Mouse (Mus musculus): ENCODE measurements around the gene Hoxc5. TPM values are rescaled to one million over a fixed set of nuclear protein-coding genes. Genes with fewer than 3 reads are reported as not detected.
A peak's percentile ranks its signal among the peaks of the same experiment; 100 is the strongest.

Gene Hoxc5
- total and polyA plus RNA-seq, 2 experiments from 2014 or later, result 0.88 TPM; not detected in 1

GRCm38 (mm10) chr15:103009265-103010111 lies 42.2 kb downstream of the Hoxc5 start:
- H3K27ac ChIP-seq (ENCODE audit: low read depth, low read length), result no peak overlapping the region
- H3K27me3 ChIP-seq (ENCODE audit: insufficient read depth, low read length), result peaks cover 96% of the 10 kb centered on the region
- H3K9ac ChIP-seq (replicated peaks; ENCODE audit: low read length, poor library complexity, severe bottlenecking), result no peak overlapping the region
- no peak for ATAC-seq (ENCODE audit: low FRiP score)
- no peak overlapping the region for H3K4me2 ChIP-seq (ENCODE audit: low read depth, low read length, poor library complexity, severe bottlenecking)
- TF ChIP-seq CTCF (IDR thresholded peaks at IDR 0.05), result no peak
- H3K4me3 ChIP-seq (ENCODE audit: low read depth, low read length), result no peak overlapping the region
- no peaks in the 10 kb centered on the region for H3K36me3 ChIP-seq (ENCODE audit: insufficient read depth, low read length)
- 1% methylated on average over 27 of the region's 27 CpGs for WGBS
- no peaks in the 10 kb centered on the region for H3K4me1 ChIP-seq (ENCODE audit: insufficient read depth, low read length)
- no peaks in the 10 kb centered on the region for H3K9me3 ChIP-seq (ENCODE audit: low read length)
- no peak for DNase-seq (ENCODE audit: low spot score)

GRCm38 (mm10) chr15:103010112-103010846 lies 43.0 kb downstream of the Hoxc5 start:
- TF ChIP-seq CTCF (IDR thresholded peaks at IDR 0.05), result no peak
- no peak for DNase-seq (ENCODE audit: low spot score)
- no peak overlapping the region for H3K9ac ChIP-seq (replicated peaks; ENCODE audit: low read length, poor library complexity, severe bottlenecking)
- ATAC-seq (ENCODE audit: low FRiP score), result no peak
- H3K36me3 ChIP-seq (ENCODE audit: insufficient read depth, low read length), result no peaks in the 10 kb centered on the region
- H3K4me1 ChIP-seq (ENCODE audit: insufficient read depth, low read length), result no peaks in the 10 kb centered on the region
- no peak overlapping the region for H3K4me3 ChIP-seq (ENCODE audit: low read depth, low read length)
- no peak overlapping the region for H3K27ac ChIP-seq (ENCODE audit: low read depth, low read length)
- H3K27me3 ChIP-seq (ENCODE audit: insufficient read depth, low read length), result peaks cover 96% of the 10 kb centered on the region
- 2% methylated on average over 31 of the region's 31 CpGs for WGBS
- H3K9me3 ChIP-seq (ENCODE audit: low read length), result no peaks in the 10 kb centered on the region
- no peak overlapping the region for H3K4me2 ChIP-seq (ENCODE audit: low read depth, low read length, poor library complexity, severe bottlenecking)

GRCm38 (mm10) chr15:103010847-103011555 lies 43.8 kb downstream of the Hoxc5 start:
- no peak overlapping the region for H3K9ac ChIP-seq (replicated peaks; ENCODE audit: low read length, poor library complexity, severe bottlenecking)
- H3K4me1 ChIP-seq (ENCODE audit: insufficient read depth, low read length), result no peaks in the 10 kb centered on the region
- peaks cover 96% of the 10 kb centered on the region for H3K27me3 ChIP-seq (ENCODE audit: insufficient read depth, low read length)
- H3K9me3 ChIP-seq (ENCODE audit: low read length), result no peaks in the 10 kb centered on the region
- WGBS, result 2% methylated on average over 28 of the region's 28 CpGs
- no peak overlapping the region for H3K27ac ChIP-seq (ENCODE audit: low read depth, low read length)
- no peak overlapping the region for H3K4me3 ChIP-seq (ENCODE audit: low read depth, low read length)
- no peak for DNase-seq (ENCODE audit: low spot score)
- no peaks in the 10 kb centered on the region for H3K36me3 ChIP-seq (ENCODE audit: insufficient read depth, low read length)
- TF ChIP-seq CTCF (IDR thresholded peaks at IDR 0.05), result no peak
- no peak for ATAC-seq (ENCODE audit: low FRiP score)
- H3K4me2 ChIP-seq (ENCODE audit: low read depth, low read length, poor library complexity, severe bottlenecking), result no peak overlapping the region

- ATAC-seq (ENCODE audit: low FRiP score) (no peak), DNase-seq (ENCODE audit: low spot score) (no peak)
- Histone ChIP-seq H3K9me3 (ENCODE audit: low read length) (no peaks in the 10 kb centered on the region), H3K4me3 (ENCODE audit: low read depth, low read length) (no peak overlapping the region), H3K36me3 (ENCODE audit: insufficient read depth, low read length) (no peaks in the 10 kb centered on the region), H3K9ac (replicated peaks; ENCODE audit: low read length, poor library complexity, severe bottlenecking) (no peak overlapping the region), H3K27ac (ENCODE audit: low read depth, low read length) (no peak overlapping the region), H3K27me3 (ENCODE audit: insufficient read depth, low read length) (peaks cover 96% of the 10 kb centered on the region), H3K4me1 (ENCODE audit: insufficient read depth, low read length) (no peaks in the 10 kb centered on the region), H3K4me2 (ENCODE audit: low read depth, low read length, poor library complexity, severe bottlenecking) (no peak overlapping the region)
- TF ChIP-seq CTCF (IDR thresholded peaks at IDR 0.05), result no peak
- WGBS, result 2% methylated on average over 26 of the region's 26 CpGs
These were observed 44.8 kb downstream of the Hoxc5 start for GRCm38 (mm10) chr15:103011928-103012486.

GRCm38 (mm10) chr15:103013238-103013984 lies 46.2 kb downstream of the Hoxc5 start:
- H3K9me3 ChIP-seq (ENCODE audit: low read length), result no peaks in the 10 kb centered on the region
- ATAC-seq (ENCODE audit: low FRiP score), result no peak
- no peak overlapping the region for H3K9ac ChIP-seq (replicated peaks; ENCODE audit: low read length, poor library complexity, severe bottlenecking)
- peak; percentile 72 for DNase-seq (ENCODE audit: low spot score)
- WGBS, result 3% methylated on average over 17 of the region's 17 CpGs
- H3K4me2 ChIP-seq (ENCODE audit: low read depth, low read length, poor library complexity, severe bottlenecking), result no peak overlapping the region
- peaks cover 96% of the 10 kb centered on the region for H3K27me3 ChIP-seq (ENCODE audit: insufficient read depth, low read length)
- peak; percentile 81 for TF ChIP-seq CTCF (IDR thresholded peaks at IDR 0.05)
- H3K27ac ChIP-seq (ENCODE audit: low read depth, low read length), result no peak overlapping the region
- H3K36me3 ChIP-seq (ENCODE audit: insufficient read depth, low read length), result no peaks in the 10 kb centered on the region
- H3K4me3 ChIP-seq (ENCODE audit: low read depth, low read length), result no peak overlapping the region
- H3K4me1 ChIP-seq (ENCODE audit: insufficient read depth, low read length), result no peaks in the 10 kb centered on the region
